Mouse (Mus musculus): ENCODE data around the gene Resf1. TPM values are rescaled to one million over a fixed set of nuclear protein-coding genes. Genes with fewer than 3 reads are reported as not detected.
"Not testable (repeated sequence)": the region's sequence is repeated elsewhere in the genome, so short reads cannot be mapped to it uniquely, and the experiment has no call there.

Resf1 gene
- polyA plus RNA-seq, 1 experiment from 2014 or later, result 21.4 TPM

DNA sequence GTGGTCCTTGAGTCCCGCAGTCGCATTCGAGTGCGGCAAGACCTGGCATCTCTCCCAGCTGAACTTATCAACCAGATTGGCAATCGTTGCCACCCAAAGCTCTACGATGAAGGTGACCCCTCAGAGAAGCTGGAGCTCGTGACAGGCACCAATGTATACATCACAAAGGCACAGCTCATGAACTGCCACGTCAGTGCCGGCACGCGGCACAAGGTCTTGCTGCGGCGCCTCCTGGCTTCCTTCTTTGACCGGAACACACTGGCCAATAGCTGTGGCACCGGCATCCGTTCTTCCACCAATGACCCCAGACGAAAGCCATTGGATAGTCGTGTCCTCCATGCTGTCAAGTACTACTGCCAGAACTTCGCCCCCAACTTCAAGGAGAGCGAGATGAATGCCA is 53.3 kb downstream of the Resf1 start:
- ATAC-seq; H3K4me3 ChIP-seq (ENCODE audit: low read length); H3K4me1 ChIP-seq (ENCODE audit: control insufficient read depth, insufficient read depth, low read depth, low read length); H3K9me3 ChIP-seq (ENCODE audit: control insufficient read depth, low read length); H3K27ac ChIP-seq (ENCODE audit: low read depth, low read length); H3K27me3 ChIP-seq (replicated peaks; ENCODE audit: control insufficient read depth, insufficient read depth, low read length); H3K9ac ChIP-seq (ENCODE audit: low read depth, low read length); H3K36me3 ChIP-seq (ENCODE audit: control insufficient read depth, insufficient read depth, low read length); H3K4me2 ChIP-seq (ENCODE audit: low read length): not testable (repeated sequence)
- WGBS, result 96% methylated on average over 19 of the region's 20 CpGs

DNA sequence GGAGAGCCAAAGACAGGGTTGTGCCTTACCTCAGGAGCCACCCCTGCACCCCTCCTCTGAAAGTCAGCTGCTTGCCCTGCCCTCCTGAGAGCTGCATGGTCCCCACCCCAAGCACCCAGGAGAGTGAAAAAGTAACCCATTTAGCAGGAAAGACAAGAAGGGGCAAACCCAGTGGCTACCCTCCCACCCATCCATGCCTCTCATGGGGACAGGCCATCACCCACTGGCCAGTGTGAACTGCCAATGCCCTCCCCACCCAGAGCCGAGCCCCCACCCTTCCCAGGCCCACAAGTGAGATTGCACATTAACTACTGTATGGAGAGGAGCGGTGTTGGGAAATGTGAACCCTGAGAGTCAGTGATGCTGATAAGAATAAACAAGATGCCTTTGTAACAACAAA is 56.8 kb downstream of the Resf1 start:
- H3K9ac ChIP-seq (ENCODE audit: low read depth, low read length); H3K4me2 ChIP-seq (ENCODE audit: low read length); H3K4me1 ChIP-seq (ENCODE audit: control insufficient read depth, insufficient read depth, low read depth, low read length); H3K36me3 ChIP-seq (ENCODE audit: control insufficient read depth, insufficient read depth, low read length); H3K4me3 ChIP-seq (ENCODE audit: low read length); H3K9me3 ChIP-seq (ENCODE audit: control insufficient read depth, low read length); H3K27ac ChIP-seq (ENCODE audit: low read depth, low read length); ATAC-seq; H3K27me3 ChIP-seq (replicated peaks; ENCODE audit: control insufficient read depth, insufficient read depth, low read length): not testable (repeated sequence)
- 78% methylated on average over 2 of the region's 2 CpGs for WGBS

DNA sequence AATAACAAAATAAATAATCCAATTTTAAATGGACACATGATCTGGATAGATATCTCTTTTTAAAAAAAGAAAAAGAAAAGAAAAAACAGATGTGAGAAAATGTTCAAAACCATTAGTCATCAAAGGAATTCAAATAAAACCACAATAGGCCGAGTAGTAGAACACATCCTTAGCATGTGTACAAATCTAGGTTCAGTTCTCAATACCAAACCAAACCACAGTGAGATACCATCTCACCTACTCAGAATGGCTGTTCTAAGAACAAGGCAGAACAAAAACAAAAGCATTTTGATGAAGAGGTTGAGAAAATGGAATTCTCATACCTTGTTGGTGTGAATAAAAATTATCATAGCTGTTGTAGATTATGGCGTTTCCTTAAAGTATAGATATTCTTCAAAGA is 57.2 kb downstream of the Resf1 start:
- Histone ChIP-seq H3K4me1 (ENCODE audit: control insufficient read depth, insufficient read depth, low read depth, low read length) (no peaks in the 10 kb centered on the region), H3K9me3 (ENCODE audit: control insufficient read depth, low read length) (no peaks in the 10 kb centered on the region), H3K36me3 (ENCODE audit: control insufficient read depth, insufficient read depth, low read length) (no peaks in the 10 kb centered on the region), H3K27ac (ENCODE audit: low read depth, low read length) (no peak overlapping the region), H3K9ac (ENCODE audit: low read depth, low read length) (no peak overlapping the region), H3K4me2 (ENCODE audit: low read length) (no peak overlapping the region), H3K4me3 (ENCODE audit: low read length) (no peak overlapping the region), H3K27me3 (replicated peaks; ENCODE audit: control insufficient read depth, insufficient read depth, low read length) (no peaks in the 10 kb centered on the region)
- ATAC-seq, result no peak
- 90% methylated on average over 2 of the region's 2 CpGs for WGBS

DNA sequence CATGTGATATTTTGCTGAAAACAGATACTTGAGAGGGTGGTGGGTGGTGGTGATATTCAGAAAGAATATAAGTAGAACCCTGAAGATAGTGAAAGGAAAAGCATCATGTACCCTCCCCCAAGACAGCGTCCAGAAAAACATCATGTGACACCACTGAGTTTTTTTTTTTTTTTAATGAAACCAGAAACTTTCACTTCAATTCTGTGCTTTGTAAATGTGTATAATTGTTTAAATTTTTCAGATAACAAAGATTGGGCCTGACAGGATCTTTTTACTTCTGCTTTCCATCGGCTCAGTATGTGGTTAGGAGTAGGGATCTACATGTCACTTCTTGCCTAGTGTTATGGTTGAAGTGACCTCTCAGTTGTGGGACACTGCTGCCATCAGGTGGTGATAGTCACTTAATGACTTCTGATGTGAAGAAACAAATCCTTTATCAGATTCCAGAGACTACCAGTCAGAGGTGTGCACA is 65.8 kb downstream of the Resf1 start:
- Histone ChIP-seq H3K4me2 (ENCODE audit: low read length) (no peak overlapping the region), H3K4me1 (ENCODE audit: control insufficient read depth, insufficient read depth, low read depth, low read length) (no peaks in the 10 kb centered on the region), H3K27ac (ENCODE audit: low read depth, low read length) (no peak overlapping the region), H3K9me3 (ENCODE audit: control insufficient read depth, low read length) (no peaks in the 10 kb centered on the region), H3K36me3 (ENCODE audit: control insufficient read depth, insufficient read depth, low read length) (no peaks in the 10 kb centered on the region), H3K4me3 (ENCODE audit: low read length) (no peak overlapping the region), H3K9ac (ENCODE audit: low read depth, low read length) (no peak overlapping the region), H3K27me3 (replicated peaks; ENCODE audit: control insufficient read depth, insufficient read depth, low read length) (no peaks in the 10 kb centered on the region)
- 71% methylated on average over 2 of the region's 2 CpGs for WGBS
- ATAC-seq, result no peak

DNA sequence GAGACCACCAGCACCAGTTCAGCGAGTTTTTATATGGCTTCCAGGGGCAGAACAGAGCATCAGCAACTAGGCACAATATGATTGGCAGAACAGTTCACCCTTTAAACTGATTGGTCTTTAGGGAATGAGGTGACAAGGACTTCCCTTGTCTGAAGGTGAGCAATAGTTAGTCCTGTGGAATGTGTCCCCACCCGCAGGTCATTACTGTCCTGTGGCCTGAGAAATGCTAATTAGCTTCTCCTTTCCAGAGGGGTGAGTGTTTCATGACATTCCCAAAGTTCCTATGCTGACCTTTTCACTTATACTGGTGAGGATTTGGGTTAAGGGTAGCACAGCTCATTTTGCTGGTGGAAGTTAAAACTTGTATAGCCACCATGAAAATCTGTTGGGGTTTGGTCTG is 74.3 kb downstream of the Resf1 start:
- no peak for ATAC-seq
- H3K9ac ChIP-seq (ENCODE audit: low read depth, low read length), result no peak overlapping the region
- H3K9me3 ChIP-seq (ENCODE audit: control insufficient read depth, low read length), result no peaks in the 10 kb centered on the region
- no peaks in the 10 kb centered on the region for H3K27me3 ChIP-seq (replicated peaks; ENCODE audit: control insufficient read depth, insufficient read depth, low read length)
- H3K4me1 ChIP-seq (ENCODE audit: control insufficient read depth, insufficient read depth, low read depth, low read length), result no peaks in the 10 kb centered on the region
- H3K27ac ChIP-seq (ENCODE audit: low read depth, low read length), result no peak overlapping the region
- 79% methylated on average over 2 of the region's 2 CpGs for WGBS
- H3K4me3 ChIP-seq (ENCODE audit: low read length), result no peak overlapping the region
- H3K4me2 ChIP-seq (ENCODE audit: low read length), result no peak overlapping the region
- H3K36me3 ChIP-seq (ENCODE audit: control insufficient read depth, insufficient read depth, low read length), result no peaks in the 10 kb centered on the region

Other genes with a start within 250 kb of the Resf1 start
- 10.9 and 11.0 TPM in 2 replicates for gene Dennd5b, start 207.7 kb upstream of the Resf1 start, polyA plus RNA-seq (2015; fragmentation: Nextera tagmentation; extraction: Ambion mirVana)
- not detected in 2 replicates for gene Gm10203, start 179.2 kb upstream of the Resf1 start, polyA plus RNA-seq (2015; fragmentation: Nextera tagmentation; extraction: Ambion mirVana)
- 7.6 and 8.0 TPM in 2 replicates for gene Etfbkmt, start 169.6 kb upstream of the Resf1 start, polyA plus RNA-seq (2015; fragmentation: Nextera tagmentation; extraction: Ambion mirVana)
- 89.8 and 93.6 TPM in 2 replicates for gene Amn1, start 120.7 kb upstream of the Resf1 start, polyA plus RNA-seq (2015; fragmentation: Nextera tagmentation; extraction: Ambion mirVana)
- gene Bicd1, start 99.5 kb downstream of the Resf1 start, polyA plus RNA-seq (2015; fragmentation: Nextera tagmentation; extraction: Ambion mirVana), result 44.2 and 45.3 TPM in 2 replicates